Mouse (Mus musculus): ENCODE results near the gene Rorc. TPM values are rescaled to one million over a fixed set of nuclear protein-coding genes. Genes with fewer than 3 reads are reported as not detected.
A peak's percentile ranks its signal among the peaks of the same experiment; 100 is the strongest.

Gene Rorc
- total RNA-seq (2014; rRNA removed) (0.42 and 0.60 TPM in 2 replicates), polyA plus RNA-seq (2015; fragmentation: Nextera tagmentation; extraction: Ambion mirVana) (0.12 and 0.25 TPM in 2 replicates)

GRCm38 (mm10) chr3:94372641-94373040, at the start of gene Rorc:
Gene Rorc (plus strand): TSS chr3:94372794.
- no peak for TF ChIP-seq CTCF (IDR thresholded peaks at IDR 0.05)
- peak within 1 kb of the TSS; percentile 30 for H3K4me2 ChIP-seq (ENCODE audit: low read depth, low read length, poor library complexity, severe bottlenecking)
- H3K27me3 ChIP-seq (ENCODE audit: insufficient read depth, low read length) = no peaks in the 10 kb centered on the region
- 23% methylated on average over 5 of the region's 5 CpGs for WGBS
- H3K4me3 ChIP-seq (ENCODE audit: low read depth, low read length) = no peak within 1 kb of the TSS
- H3K36me3 ChIP-seq (ENCODE audit: insufficient read depth, low read length) = no peaks in the 10 kb centered on the region
- no peak within 1 kb of the TSS for H3K27ac ChIP-seq (ENCODE audit: low read depth, low read length)
- ATAC-seq (ENCODE audit: low FRiP score) (no peak), DNase-seq (ENCODE audit: low spot score) (no peak)
- H3K4me1 ChIP-seq (ENCODE audit: insufficient read depth, low read length) = 0 out of 2 replicates have a peak, but pooled peaks cover 7% of the 10 kb centered on the region
- no peak within 1 kb of the TSS for H3K9ac ChIP-seq (replicated peaks; ENCODE audit: low read length, poor library complexity, severe bottlenecking)
- no peaks in the 10 kb centered on the region for H3K9me3 ChIP-seq (ENCODE audit: low read length)

- no peaks in the 10 kb centered on the region for H3K9me3 ChIP-seq (ENCODE audit: low read length)
- H3K4me3 ChIP-seq (ENCODE audit: low read depth, low read length) = no peak overlapping the region
- H3K4me2 ChIP-seq (ENCODE audit: low read depth, low read length, poor library complexity, severe bottlenecking) = no peak overlapping the region
- H3K9ac ChIP-seq (replicated peaks; ENCODE audit: low read length, poor library complexity, severe bottlenecking) = no peak overlapping the region
- WGBS = 71% methylated on average over 3 of the region's 3 CpGs
- no peak overlapping the region for H3K27ac ChIP-seq (ENCODE audit: low read depth, low read length)
- peaks cover 33% of the 10 kb centered on the region for H3K36me3 ChIP-seq (ENCODE audit: insufficient read depth, low read length)
- H3K27me3 ChIP-seq (ENCODE audit: insufficient read depth, low read length) = no peaks in the 10 kb centered on the region
- TF ChIP-seq CTCF (IDR thresholded peaks at IDR 0.05) = peak; percentile 49
- peak; percentile 17 for DNase-seq (ENCODE audit: low spot score)
- no peak for ATAC-seq (ENCODE audit: low FRiP score)
- H3K4me1 ChIP-seq (ENCODE audit: insufficient read depth, low read length) = no peaks in the 10 kb centered on the region
These were observed 43.9 kb upstream of the Rorc start for GRCm38 (mm10) chr3:94328681-94329080.

- no peak overlapping the region for H3K9ac ChIP-seq (replicated peaks; ENCODE audit: low read length, poor library complexity, severe bottlenecking)
- TF ChIP-seq CTCF (IDR thresholded peaks at IDR 0.05) = no peak
- no peak overlapping the region for H3K27ac ChIP-seq (ENCODE audit: low read depth, low read length)
- no peaks in the 10 kb centered on the region for H3K4me1 ChIP-seq (ENCODE audit: insufficient read depth, low read length)
- DNase-seq (ENCODE audit: low spot score) = no peak
- H3K27me3 ChIP-seq (ENCODE audit: insufficient read depth, low read length) = no peaks in the 10 kb centered on the region
- no peak for ATAC-seq (ENCODE audit: low FRiP score)
- no peak overlapping the region for H3K4me3 ChIP-seq (ENCODE audit: low read depth, low read length)
- no peaks in the 10 kb centered on the region for H3K9me3 ChIP-seq (ENCODE audit: low read length)
- peaks cover 15% of the 10 kb centered on the region for H3K36me3 ChIP-seq (ENCODE audit: insufficient read depth, low read length)
- no peak overlapping the region for H3K4me2 ChIP-seq (ENCODE audit: low read depth, low read length, poor library complexity, severe bottlenecking)
- 90% methylated on average over 4 of the region's 4 CpGs for WGBS
These were observed 38.2 kb upstream of the Rorc start for GRCm38 (mm10) chr3:94334442-94334841.

- Histone ChIP-seq H3K4me2 (ENCODE audit: low read depth, low read length, poor library complexity, severe bottlenecking) (no peak overlapping the region), H3K27me3 (ENCODE audit: insufficient read depth, low read length) (no peaks in the 10 kb centered on the region), H3K36me3 (ENCODE audit: insufficient read depth, low read length) (no peaks in the 10 kb centered on the region), H3K4me1 (ENCODE audit: insufficient read depth, low read length) (no peaks in the 10 kb centered on the region), H3K9me3 (ENCODE audit: low read length) (no peaks in the 10 kb centered on the region), H3K4me3 (ENCODE audit: low read depth, low read length) (no peak overlapping the region), H3K27ac (ENCODE audit: low read depth, low read length) (no peak overlapping the region), H3K9ac (replicated peaks; ENCODE audit: low read length, poor library complexity, severe bottlenecking) (no peak overlapping the region)
- DNase-seq (ENCODE audit: low spot score) (no peak), ATAC-seq (ENCODE audit: low FRiP score) (no peak)
- 86% methylated on average over 3 of the region's 3 CpGs for WGBS
- TF ChIP-seq CTCF (IDR thresholded peaks at IDR 0.05) = no peak
These were observed 34.1 kb upstream of the Rorc start for GRCm38 (mm10) chr3:94338522-94338921.

- no peak within 1 kb of the TSS for H3K4me3 ChIP-seq (ENCODE audit: low read depth, low read length)
- WGBS = 41% methylated on average over 3 of the region's 3 CpGs
- no peaks in the 10 kb centered on the region for H3K36me3 ChIP-seq (ENCODE audit: insufficient read depth, low read length)
- H3K27me3 ChIP-seq (ENCODE audit: insufficient read depth, low read length) = no peaks in the 10 kb centered on the region
- H3K27ac ChIP-seq (ENCODE audit: low read depth, low read length) = no peak within 1 kb of the TSS
- no peak within 1 kb of the TSS for H3K9ac ChIP-seq (replicated peaks; ENCODE audit: low read length, poor library complexity, severe bottlenecking)
- H3K4me2 ChIP-seq (ENCODE audit: low read depth, low read length, poor library complexity, severe bottlenecking) = no peak within 1 kb of the TSS
- DNase-seq (ENCODE audit: low spot score) (peak; percentile 51), ATAC-seq (ENCODE audit: low FRiP score) (no peak)
- H3K4me1 ChIP-seq (ENCODE audit: insufficient read depth, low read length) = no peaks in the 10 kb centered on the region
- H3K9me3 ChIP-seq (ENCODE audit: low read length) = no peaks in the 10 kb centered on the region
- TF ChIP-seq CTCF (IDR thresholded peaks at IDR 0.05) = no peak
These were observed 30.6 kb upstream of the Rorc start, which contains the start of gene Them5 for GRCm38 (mm10) chr3:94341959-94342422. Gene Them5 (plus strand): TSS chr3:94342099.

- Histone ChIP-seq H3K36me3 (ENCODE audit: insufficient read depth, low read length) (no peaks in the 10 kb centered on the region), H3K4me1 (ENCODE audit: insufficient read depth, low read length) (no peaks in the 10 kb centered on the region), H3K27me3 (ENCODE audit: insufficient read depth, low read length) (no peaks in the 10 kb centered on the region), H3K9ac (replicated peaks; ENCODE audit: low read length, poor library complexity, severe bottlenecking) (no peak overlapping the region), H3K27ac (ENCODE audit: low read depth, low read length) (no peak overlapping the region), H3K4me3 (ENCODE audit: low read depth, low read length) (no peak overlapping the region), H3K9me3 (ENCODE audit: low read length) (no peaks in the 10 kb centered on the region), H3K4me2 (ENCODE audit: low read depth, low read length, poor library complexity, severe bottlenecking) (no peak overlapping the region)
- ATAC-seq (ENCODE audit: low FRiP score) (no peak), DNase-seq (ENCODE audit: low spot score) (peak; percentile 64)
- no peak for TF ChIP-seq CTCF (IDR thresholded peaks at IDR 0.05)
- 34% methylated on average over 1 of the region's 1 CpGs for WGBS
These were observed 30.0 kb upstream of the Rorc start for GRCm38 (mm10) chr3:94342552-94342951.

Measured in midbrain, postnatal 0 days (tissue).